Mouse (Mus musculus) ES-CJ7 (cell line): ENCODE data around the gene Nppb.

Source experiments
- DNase-seq: peaks from one replicate; pipeline ENCODE4 v3.0.0; 2011; ENCODE audit warnings: low read depth, low spot score

Gene Nppb

DNA sequence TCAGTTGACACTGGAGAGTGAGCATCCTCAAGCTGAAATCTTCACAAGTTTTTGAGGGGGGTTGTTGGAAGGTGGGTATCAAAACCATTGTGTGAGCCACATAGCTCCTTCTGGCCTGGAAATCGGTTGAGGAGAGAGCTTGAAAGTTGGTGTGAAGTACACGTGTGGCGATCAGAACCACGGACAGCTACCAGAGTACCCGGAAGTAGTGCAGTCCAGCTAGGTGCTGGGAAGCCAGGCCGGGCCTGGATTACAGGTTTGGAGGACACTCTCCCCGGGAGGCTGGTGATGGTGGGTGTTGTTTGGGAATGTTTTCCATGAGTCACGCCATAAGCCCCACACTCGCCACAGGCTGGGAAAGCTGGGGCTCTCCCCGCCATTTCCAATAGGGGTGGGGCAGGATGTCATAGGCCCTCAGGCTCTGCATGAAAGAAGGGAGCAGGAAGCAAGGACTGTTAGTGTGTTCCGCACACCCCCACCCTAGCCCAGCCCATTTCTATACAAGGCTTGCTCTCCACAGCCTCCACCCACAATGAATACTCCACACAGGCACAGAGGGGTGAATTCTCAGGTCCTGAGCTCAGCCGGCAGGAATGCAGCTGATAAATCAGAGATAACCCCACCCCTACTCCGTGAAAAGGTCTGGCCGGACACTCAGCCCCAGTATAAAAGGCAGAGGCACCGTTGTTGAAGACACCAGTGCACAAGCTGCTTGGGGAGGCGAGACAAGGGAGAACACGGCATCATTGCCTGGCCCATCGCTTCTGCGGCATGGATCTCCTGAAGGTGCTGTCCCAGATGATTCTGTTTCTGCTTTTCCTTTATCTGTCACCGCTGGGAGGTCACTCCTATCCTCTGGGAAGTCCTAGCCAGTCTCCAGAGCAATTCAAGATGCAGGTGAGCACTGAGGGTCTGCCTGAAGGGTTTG is at the start of gene Nppb:
TSS of gene Nppb (plus strand) at position 584 of the 928 bp plus-strand sequence.
- DNase-seq, result peak; percentile 85

DNA sequence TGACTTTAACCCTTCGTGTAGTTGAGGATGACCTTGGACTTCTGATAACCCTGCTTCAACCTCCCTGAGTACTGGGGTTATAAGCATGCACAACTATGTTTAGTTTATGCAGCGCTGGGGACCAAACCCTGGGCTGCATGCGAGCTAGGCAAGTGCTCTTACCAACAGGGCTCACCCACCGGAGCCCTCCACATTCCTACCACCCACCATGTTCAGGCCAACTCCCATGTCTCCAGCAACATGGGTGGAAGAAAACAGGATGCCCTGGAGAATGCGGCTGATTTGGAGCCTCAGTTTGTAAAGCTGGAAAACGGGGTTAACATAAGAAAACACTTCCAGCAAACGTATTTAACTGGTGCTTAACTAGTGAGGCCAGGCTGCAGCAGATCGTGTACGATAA is 49.7 kb upstream of the Nppb start:
- no peak for DNase-seq

DNA sequence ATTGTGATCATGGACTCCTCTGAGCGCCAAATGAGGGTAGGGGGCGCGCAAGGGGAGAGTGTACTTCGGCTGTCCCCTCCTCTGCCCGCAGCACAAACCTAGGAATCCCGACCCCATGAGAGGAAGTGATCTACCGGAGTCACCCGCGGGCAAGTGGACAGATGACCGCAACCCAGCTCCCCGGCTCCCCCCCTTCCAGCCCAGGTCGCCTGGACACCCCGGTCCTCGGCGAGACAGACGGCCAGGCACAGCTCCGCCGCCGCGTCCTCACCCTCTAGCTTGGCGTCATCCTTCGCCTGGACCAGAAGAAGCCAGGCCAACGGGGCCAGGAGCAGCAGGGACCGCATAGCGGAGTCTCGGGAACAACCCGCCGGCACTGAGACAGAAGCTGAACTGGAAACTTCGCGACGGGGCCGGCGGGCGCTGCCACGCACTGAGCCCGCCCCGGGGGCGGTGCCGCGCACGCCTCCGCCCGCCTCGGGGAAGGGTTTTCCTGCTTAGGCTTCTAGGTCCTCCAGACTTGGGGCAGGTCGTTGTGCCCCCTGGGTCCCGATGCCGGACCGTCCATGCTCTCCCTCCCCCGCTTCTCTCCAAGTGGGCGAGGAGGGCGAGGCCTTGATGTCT is 49.1 kb upstream of the Nppb start, which contains the start of gene Plod1:
TSS of gene Plod1 (minus strand) at position 437 of the 624 bp plus-strand sequence.
- peak; percentile 28 for DNase-seq

DNA sequence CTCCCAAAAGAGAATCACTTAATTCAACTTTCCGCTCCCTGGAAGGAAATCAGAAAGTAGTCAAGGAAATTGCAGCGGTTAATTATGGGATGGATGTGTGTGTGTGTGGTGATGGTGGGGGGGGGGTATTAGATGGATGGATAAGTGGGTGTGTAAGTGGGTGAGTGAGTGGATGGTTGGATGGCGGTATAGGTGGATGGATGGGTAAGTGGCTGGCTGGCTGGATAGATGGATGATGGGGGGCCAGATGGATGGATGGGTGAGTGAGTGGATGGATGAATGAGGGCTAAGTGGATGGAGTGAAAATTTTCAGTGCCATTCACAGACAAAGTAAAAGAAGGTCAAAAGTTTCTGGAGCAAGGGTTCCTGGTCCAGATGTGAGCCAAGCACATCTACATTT is 48.6 kb upstream of the Nppb start:
- DNase-seq, result no peak

DNA sequence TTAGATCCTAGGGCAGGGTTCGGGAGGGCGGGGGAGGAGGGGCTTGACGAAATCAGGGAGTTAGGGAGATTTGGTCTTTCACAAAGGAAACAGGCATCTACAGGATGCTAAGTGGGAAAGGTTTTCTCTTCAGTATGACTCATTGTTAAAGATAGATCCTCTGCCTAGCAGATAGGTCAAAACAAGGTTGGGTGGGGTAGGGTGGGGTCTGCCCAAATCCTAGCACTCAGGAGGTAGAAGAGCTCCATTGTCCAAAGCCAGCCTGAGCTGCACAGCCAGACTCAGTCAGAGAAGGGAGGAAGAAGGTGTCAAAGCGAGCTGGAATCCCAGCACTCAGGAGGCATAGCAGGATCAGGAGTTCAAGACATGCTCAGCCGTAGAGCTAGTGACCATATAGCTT is 48.1 kb upstream of the Nppb start:
- peak; percentile 85 for DNase-seq

DNA sequence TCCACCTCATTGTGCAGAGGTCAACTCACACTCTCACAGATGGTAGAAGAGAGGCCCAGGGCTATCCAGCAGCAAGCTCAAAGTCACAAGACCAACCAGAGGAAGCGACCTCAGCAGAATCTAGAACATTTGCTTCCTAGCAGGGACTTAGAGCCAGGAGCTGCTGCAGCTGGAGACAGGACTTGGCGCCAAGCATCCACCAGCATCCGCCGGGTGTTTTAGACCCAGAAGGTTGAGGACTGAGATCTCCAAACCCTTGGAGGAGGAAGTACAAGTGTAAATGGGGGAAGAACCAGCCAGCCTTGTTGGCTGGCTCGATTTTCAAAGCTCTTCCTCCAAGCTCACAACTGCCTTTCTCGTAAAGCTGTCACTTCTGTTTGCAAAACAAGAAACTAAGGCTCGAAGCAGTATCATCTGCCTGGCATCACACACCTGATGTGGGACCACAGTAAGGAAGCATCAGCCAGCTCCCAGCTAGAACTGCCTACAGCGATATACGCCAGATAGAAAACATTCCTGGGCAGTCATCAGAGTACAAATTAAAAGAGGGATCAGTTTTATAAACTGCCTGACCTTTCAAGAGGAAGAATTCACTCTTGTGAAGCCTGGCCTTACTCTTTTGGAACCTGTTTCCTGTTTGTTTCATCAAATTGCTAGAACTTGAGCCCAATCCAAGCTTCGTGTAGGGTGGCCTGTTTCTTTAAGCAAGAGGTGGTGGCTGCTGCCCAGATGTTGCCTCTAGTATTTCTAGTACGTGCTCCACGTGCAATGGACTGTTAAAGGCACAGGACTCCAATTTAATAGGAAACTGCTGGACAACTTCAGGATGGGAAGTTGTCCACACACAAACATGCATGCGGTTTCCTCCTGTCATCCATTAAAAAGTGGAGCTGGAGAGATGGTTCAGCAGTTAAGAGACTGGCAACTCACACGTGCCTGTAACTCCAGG is 47.2 kb upstream of the Nppb start:
- no peak for DNase-seq

DNA sequence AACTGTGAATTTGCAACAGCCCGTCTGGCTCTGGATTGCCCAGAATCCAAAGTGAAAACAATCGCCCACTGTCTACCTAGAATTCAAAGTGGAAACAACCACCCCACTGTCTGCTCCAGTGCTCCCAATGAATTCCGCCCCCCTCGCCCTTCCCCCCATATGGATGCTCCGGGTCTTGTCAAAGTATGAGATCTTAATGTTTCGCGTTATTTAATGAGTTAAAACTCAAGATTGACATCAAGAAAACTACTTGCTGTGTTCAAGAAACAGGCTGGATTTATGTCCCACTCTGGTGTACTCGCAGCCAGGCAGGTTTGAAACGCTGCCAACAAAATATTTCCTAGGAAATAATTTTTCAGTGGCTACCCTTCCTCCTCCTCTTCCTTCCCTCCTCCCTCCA is 45.5 kb upstream of the Nppb start:
- no peak for DNase-seq

DNA sequence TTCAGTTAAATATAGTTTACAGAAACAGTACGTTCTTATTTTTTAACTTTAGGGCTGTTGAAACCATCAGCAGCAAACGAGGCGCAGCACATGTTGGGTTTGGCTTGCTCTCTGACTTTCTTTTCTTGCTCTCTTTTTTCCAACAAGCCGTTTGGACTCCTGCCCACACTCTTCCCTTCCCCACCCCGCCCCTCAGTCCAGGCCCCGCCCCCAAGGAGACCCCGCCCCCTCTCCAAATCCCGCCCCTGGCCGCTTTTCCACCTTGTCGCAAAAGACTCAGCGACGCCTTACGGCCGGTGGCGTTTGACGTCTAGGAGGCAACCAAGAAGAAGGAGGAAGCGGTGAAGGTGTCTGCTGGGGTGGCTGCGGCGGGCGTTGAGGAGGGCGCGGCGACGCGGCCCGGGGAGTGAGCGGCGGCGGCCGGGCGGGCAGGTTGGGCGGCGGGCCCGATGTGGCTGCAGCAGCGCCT is 45.0 kb upstream of the Nppb start, which contains the start of gene 2510039O18Rik:
TSS of gene 2510039O18Rik (plus strand) at position 320 of the 469 bp plus-strand sequence.
- peak; percentile 90 for DNase-seq

DNA sequence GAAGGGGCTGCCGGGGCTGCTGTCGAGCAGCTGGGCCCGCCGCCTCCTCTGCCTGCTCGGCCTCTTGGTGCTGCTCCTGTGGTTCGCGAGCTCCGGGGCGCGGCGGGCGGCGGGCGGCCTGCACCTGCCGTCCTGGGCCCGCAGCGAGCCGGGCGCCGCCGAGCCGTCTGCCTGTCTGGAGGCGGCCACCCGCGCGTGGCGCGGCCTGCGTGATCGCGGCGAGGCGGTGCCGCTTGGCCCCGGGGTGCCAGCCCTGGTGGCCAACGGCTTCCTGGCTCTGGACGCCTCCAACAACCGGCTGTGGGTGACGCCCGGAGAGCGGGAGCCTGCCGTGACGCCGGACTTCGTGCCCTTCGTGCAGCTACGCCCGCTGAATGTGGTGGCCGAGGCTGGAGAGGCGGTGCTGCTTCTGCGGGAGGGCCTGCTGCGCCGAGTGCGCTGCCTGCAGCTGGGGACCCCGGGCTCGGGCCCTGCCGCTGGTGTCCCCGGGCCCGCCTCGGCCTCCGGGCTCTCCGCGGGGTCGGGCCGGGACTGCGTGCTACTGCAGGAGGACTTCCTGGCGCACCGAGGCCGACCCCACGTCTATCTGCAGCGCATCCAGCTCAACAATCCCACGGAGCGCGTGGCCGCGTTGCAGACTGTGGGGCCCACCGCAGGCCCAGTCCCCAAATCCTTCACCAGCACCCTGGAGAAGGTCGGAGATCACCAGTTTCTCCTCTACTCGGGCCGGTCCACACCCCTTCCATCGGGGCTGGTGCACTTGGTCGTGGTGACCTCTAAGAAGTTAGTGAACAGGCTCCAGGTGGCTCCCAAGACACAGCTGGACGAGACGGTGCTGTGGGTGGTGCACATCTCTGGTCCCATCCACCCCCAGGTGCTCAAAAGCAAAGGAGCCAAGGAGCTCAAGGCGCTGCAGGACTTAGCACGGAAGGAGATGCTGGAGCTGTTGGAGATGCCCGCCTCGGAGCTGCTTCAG is 44.3 kb upstream of the Nppb start:
- no peak for DNase-seq

DNA sequence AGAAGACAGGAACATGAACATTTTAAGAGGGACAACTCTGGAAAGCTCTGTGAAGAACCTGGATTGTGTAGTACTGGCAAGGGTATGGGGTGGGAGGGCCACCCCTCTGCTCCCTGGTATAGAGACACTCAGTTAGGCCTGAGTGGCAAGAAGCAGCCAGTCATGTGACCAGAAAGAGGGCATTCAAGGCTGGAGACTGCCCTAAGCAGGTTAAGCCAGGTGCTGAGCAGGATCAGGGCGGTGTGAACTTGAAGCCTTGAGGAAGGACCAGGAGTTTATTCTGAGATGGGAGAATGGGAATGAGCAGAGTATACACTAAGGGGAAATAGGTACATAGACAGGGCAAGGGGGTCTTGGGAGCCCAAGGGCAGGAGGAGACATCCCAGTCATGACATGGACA is 42.6 kb upstream of the Nppb start:
- DNase-seq, result peak; percentile 43

DNA sequence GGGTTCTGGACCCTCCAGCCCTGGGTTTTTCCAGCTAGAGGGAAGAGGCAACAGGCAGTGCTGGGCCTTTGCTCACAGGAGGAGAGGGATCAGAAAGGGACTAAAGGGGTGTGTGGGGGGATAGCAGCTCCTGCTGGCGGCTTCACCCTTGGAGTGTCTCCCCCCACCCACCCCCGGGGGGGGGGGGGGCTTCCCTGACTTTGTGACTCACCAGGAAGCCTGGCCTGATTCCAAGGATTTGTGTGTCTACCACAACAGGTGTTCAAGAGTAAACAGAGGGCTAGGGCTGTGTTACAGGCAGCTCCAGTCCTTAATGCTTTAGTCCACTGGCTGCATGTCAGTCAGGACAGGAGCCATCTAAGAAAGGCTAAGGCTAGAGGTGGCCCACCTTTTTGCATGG is 38.1 kb upstream of the Nppb start:
- DNase-seq, result no peak

DNA sequence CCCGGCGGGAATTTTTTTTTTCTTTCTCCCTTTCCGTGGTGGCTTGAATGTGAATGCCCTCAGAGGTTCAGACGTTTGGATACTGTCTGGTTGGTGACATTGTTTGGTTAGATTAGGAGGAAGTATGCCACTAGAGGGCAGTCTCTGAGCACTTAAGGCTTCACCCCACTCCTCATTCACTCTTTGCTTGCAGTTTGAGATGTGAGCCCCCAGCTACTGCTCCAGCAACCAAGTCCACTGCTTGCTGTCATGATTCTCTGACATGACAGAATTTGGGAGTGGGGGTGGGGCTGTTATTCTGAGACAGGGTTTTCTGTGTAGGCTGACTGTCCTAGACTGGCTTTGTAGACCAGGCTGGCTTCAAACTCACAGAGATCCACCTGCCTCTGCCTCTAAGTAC is 32.0 kb upstream of the Nppb start:
- DNase-seq, result peak; percentile 86

DNA sequence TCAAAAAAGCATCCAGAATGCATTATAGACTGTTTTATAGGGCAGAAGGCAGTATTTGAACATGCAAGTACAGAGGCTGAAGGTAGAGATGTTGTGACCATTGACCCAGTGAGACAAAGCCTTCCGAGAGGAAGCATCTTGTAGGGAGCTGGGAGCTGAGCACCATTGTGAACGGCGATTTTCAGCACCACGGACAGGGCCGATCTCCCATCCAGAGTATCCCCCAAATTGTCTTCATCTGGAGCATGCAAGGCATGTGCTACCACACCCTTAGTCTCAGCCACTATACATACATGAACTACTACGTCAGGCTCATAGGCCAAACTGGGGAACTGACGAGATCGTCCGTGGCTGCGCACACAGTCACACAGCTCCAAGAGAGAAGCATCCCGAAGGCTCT is 28.4 kb upstream of the Nppb start:
- DNase-seq, result peak; percentile 58

DNA sequence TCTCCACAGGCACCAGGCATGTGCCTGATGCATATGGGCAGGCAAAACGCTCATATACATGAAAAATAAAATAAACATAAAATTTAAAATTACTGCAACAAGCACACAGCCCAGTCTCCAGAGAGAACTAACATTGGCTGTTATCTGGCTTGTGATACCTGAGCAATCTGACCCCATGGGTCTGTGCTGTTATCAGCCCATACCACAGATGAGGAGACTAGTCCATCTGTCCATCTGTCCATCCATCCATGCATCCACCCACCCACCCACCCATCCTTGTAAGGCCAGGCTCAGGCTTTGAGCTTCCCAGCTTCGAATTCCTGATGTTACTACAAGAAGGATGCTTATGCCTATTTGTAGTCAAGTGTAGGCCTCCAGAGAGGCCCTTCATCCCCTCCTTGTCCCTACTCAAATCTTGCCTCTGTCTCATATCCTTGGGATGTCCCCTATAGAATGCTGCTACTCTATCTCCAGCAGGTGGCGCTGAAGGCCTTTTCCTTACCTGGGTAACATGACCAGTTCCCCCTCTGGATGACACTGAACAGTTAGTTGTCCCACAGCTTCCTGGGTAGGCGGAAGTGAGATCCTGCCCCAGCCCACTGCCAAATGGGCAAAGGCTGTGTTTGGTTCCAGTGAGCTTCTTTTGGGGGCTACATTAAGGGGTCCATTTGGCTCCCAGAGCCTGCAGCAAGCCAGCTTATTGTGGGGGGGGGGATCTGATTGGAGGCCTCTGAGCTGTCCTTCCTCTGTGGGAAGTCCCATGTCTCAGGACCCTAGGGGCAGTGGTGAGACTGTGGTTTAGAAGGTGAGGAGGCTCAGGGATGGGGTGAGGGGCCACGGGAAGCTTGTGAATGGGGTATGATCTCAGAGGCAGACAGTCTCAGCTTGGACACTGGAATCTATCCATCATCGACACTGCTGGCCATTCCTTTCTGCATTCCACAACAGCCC is 25.4 kb upstream of the Nppb start:
- peak; percentile 84 for DNase-seq

DNA sequence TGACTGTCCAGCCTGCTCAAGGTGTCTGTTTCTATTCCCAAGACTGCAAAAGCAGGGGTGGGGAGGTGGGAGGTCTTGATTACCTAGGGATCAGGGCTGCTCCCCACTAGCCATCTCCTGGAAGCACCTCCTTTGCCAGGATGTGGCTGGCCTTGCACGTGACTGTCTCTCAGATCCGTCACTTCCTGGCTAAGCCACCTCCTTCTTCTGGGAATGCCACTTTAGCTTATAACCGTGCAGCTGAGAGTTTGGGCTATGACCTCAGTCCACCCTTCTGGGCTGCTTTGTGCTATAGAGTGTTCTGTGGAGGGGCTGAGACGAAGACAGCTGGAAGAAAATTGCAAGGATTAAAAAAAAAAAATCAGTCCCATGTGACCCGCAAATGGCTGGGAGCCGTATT is 22.8 kb upstream of the Nppb start:
- DNase-seq, result no peak

DNA sequence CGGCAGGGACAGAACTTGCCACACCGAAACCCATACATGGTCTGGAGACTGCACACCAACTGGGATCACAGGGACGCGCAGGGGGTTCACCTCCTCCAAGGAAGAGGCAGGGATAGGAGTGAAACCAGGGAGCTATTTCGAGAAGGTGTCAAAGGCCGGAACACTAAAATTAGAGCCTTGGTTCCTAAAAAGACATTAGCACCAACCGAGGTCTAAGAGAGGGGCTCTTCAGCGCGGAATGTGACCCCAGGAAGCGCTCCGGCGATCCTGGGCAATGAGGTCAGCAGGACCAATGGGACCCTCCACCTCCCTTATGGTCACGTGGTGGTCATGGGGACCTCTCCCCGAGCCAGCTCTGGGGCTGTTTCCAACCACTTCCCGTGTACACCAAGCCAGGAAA is 22.0 kb upstream of the Nppb start:
- DNase-seq, result no peak

DNA sequence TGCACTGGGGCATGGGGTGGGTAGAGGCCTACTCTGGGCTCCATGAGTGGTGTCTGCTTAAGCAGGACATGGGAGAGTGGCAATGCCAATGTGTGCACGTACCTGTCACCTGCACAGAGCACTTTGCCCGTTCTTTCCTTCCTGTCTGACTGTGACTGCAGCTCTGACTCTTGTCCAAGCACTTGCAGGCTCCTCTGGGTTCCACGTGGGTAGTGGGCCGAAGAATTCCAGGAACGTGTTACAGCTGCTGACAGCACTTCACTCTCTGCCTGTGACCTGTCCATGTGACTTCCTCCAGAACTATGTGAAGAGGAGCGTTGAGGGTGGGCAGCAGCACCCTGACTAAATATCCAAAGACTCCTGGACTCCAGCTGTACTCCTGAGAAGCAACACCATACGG is 19.9 kb upstream of the Nppb start:
- no peak for DNase-seq

DNA sequence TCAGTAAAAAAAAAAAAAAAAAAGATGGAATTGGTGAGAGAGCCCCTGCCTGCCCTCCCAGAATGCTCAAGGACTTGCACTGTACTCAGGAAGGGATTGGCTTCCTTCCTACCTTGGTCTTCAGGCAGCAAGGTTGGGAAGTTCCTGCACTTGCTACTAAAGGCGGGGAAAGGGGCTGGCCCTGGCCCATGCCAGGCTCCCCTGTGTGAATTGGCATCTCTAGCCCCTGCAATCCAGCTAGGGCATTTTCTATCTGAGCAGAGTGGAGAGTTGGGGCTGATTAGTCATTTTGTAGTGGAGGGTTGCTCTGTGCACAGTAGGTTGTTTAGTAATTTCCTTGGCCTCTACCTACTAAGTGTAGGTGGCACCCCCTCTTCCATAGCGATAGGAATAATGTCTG is 16.8 kb upstream of the Nppb start:
- no peak for DNase-seq

DNA sequence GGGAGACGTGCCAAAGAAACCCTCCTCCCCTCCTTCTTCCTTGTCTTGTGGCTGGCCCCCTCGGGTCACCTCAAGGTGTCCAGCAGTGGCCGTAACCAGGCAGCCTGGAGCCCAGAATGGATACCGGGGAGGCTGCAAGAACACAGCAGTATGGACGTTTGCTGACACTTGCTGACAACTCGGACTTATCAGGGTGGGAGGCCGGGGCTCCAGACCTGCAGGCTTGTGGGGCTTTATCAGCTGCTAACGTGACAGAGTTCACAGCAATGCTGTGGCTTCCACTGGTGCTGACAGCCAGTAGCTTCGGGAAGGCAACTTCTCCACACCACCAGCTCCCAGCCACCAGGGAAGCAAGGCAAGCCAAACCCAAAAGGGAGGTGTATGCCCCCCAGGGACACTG is 16.3 kb upstream of the Nppb start:
- DNase-seq, result no peak
